8 mouse cellular contexts compared by ENCODE assay signal in the genomic region with DNA sequence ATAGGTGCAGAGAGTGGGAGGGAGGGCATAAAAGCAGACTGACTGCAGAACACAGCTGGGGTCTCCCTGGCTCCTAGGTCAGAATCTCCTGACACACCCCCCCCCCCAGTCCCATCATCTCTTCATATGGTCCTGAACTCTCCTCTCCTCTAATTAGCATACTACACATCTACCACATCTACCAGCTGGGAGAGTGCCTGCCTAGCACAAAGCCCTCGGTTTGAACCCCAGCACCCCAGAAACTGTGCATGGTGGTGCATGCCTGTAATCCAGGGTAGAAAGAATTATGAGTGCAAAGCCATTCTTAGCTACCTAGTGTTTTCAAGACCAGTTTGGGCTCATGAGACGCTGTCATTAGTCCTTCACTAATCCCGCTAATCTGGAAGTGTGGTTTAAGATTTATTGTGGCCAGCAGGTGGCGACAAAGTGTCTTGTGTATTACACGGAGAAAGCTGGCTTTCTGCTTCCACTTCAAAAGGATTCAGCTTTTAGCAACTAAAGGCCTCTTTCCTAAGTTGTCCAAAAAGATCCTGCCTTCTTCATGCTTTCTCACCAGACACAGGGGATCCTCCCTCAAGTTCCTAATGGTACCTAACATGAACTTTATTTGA. TPM values are rescaled to one million over a fixed set of nuclear protein-coding genes. Genes with fewer than 3 reads are reported as not detected.
DNase-seq lines count a peak whose midpoint lies in the region; ATAC-seq and TF ChIP-seq lines count a peak whose summit lies in the region.

No protein-coding gene starts in this region.

- WGBS in lung, embryonic 14.5 days, result 14% methylated on average over 5 of the region's 5 CpGs

- peak; percentile 79 to 82 for DNase-seq in B cell, adult 2 months
- peak; percentile 26 for DNase-seq in Muller cell, postnatal 12 days (ENCODE audit: inconsistent ontology term)
- peak; percentile 56 to 86 for DNase-seq in cerebellum, postnatal 25 days
- peak; percentile 51 for DNase-seq in gastrocnemius, postnatal 14 days
- DNase-seq in kidney, postnatal 4 days, result peak; percentile 85 to 86
- DNase-seq in lung, embryonic 14.5 days, result peak; percentile 91
- DNase-seq in retina, postnatal 1 day, result peak; percentile 89
- peak; percentile 88 for DNase-seq in thymus, postnatal 4 days

- peaks cover 10% of the 10 kb centered on the region for H3K27me3 ChIP-seq in lung, embryonic 14.5 days (ENCODE audit: insufficient read depth, low read length)

- no peaks in the 10 kb centered on the region for H3K36me3 ChIP-seq in lung, embryonic 14.5 days (ENCODE audit: insufficient read depth)

- intact Hi-C loops in gastrocnemius, postnatal 14 days (cut with DNase I; ENCODE audit: low total_unique reads), result no loop called here

- H3K4me3 ChIP-seq in lung, embryonic 14.5 days (ENCODE audit: low read depth, low read length), result no peak overlapping the region

- H3K9me3 ChIP-seq in lung, embryonic 14.5 days (ENCODE audit: low read depth, low read length), result no peaks in the 10 kb centered on the region

- no peak overlapping the region for H3K9ac ChIP-seq in lung, embryonic 14.5 days

- H3K4me2 ChIP-seq in lung, embryonic 14.5 days, result no peak overlapping the region

- TF ChIP-seq CTCF in lung, embryonic 14.5 days (IDR thresholded peaks at IDR 0.05; ENCODE audit: low read depth), result peak; percentile 76

- H3K27ac ChIP-seq in lung, embryonic 14.5 days (ENCODE audit: low read depth), result no peak overlapping the region

- ATAC-seq in lung, embryonic 14.5 days (ENCODE audit: insufficient read depth), result peak; percentile 17; the same call in 1 of the 2 replicates

- no peaks in the 10 kb centered on the region for H3K4me1 ChIP-seq in lung, embryonic 14.5 days (ENCODE audit: insufficient read depth)

RNA-seq across cellular contexts. Expression of a gene that starts 2.1 kb away (rescaled TPM):
- total RNA-seq in gastrocnemius, postnatal 14 days (2021), result not detected
- not detected in 2 replicates for polyA plus RNA-seq in lung, embryonic 14.5 days (2014; fragmentation: Nextera tagmentation; extraction: Ambion mirVana)

RNA-seq across cellular contexts. Expression of a gene that starts 13.2 kb away (rescaled TPM):
- total RNA-seq in gastrocnemius, postnatal 14 days (2021), result not detected
- polyA plus RNA-seq in lung, embryonic 14.5 days (2014; fragmentation: Nextera tagmentation; extraction: Ambion mirVana), result not detected in 2 replicates

RNA-seq across cellular contexts. Expression of a gene that starts 19.3 kb away (rescaled TPM):
- 1 to 10 TPM; 1.7 to 2.4 TPM for total RNA-seq in gastrocnemius, postnatal 14 days (2021)
- polyA plus RNA-seq in lung, embryonic 14.5 days (2014; fragmentation: Nextera tagmentation; extraction: Ambion mirVana), result 8.6 and 9.8 TPM in 2 replicates

RNA-seq across cellular contexts. Expression of a gene that starts 34.3 kb away (rescaled TPM):
- total RNA-seq in gastrocnemius, postnatal 14 days (2021), result under 1 TPM; 0.29 to 0.33 TPM
- 1.6 and 1.7 TPM in 2 replicates for polyA plus RNA-seq in lung, embryonic 14.5 days (2014; fragmentation: Nextera tagmentation; extraction: Ambion mirVana)

RNA-seq across cellular contexts. Expression of a gene that starts 34.8 kb away (rescaled TPM):
- total RNA-seq in gastrocnemius, postnatal 14 days (2021), result 1 to 10 TPM; 2.6 to 3.8 TPM
- polyA plus RNA-seq in lung, embryonic 14.5 days (2014; fragmentation: Nextera tagmentation; extraction: Ambion mirVana), result 32.1 and 32.4 TPM in 2 replicates

Comparison
In these comparisons a context has a peak if more than half of its experiments do, and no peak if none do; other contexts are left out.
1. DNase-seq: peak in every context shown above with its lines; median percentile 91 in lung, embryonic 14.5 days; 89 in retina, postnatal 1 day; 88 in thymus, postnatal 4 days; 86 in kidney, postnatal 4 days; 80 in B cell, adult 2 months; 71 in cerebellum, postnatal 25 days; 51 in gastrocnemius, postnatal 14 days; 26 in Muller cell, postnatal 12 days.